Mouse (Mus musculus): Measurements from ENCODE around the gene Syt17.
A peak's percentile ranks its signal among the peaks of the same experiment; 100 is the strongest.

Gene Syt17

GRCm38 (mm10) chr7:118448134-118448967, at the start of gene Syt17:
TSS of gene Syt17 (minus strand) at chr7:118448222.
- peak; percentile 70 for DNase-seq (ENCODE audit: low read depth, low spot score)

GRCm38 (mm10) chr7:118494892-118495579, 47.0 kb upstream of the Syt17 start:
- peak; percentile 43 for DNase-seq (ENCODE audit: low read depth, low spot score)

GRCm38 (mm10) chr7:118493892-118494291, 45.9 kb upstream of the Syt17 start:
- peak; percentile 71 for DNase-seq (ENCODE audit: low read depth, low spot score)

- peak; percentile 77 for DNase-seq (ENCODE audit: low read depth, low spot score)
Observed at GRCm38 (mm10) chr7:118491431-118492147, 43.6 kb upstream of the Syt17 start, which contains the start of gene Itpripl2. TSS of gene Itpripl2 (minus strand) at chr7:118491975.

- DNase-seq (ENCODE audit: low read depth, low spot score), result peak; percentile 51
Observed at GRCm38 (mm10) chr7:118490666-118491430, 42.8 kb upstream of the Syt17 start.

- peak; percentile 39 for DNase-seq (ENCODE audit: low read depth, low spot score)
Observed at GRCm38 (mm10) chr7:118489706-118490665, 42.0 kb upstream of the Syt17 start.

- DNase-seq (ENCODE audit: low read depth, low spot score), result peak; percentile 65
Observed at GRCm38 (mm10) chr7:118488060-118488664, 40.1 kb upstream of the Syt17 start.

GRCm38 (mm10) chr7:118486917-118487316, 38.9 kb upstream of the Syt17 start:
- peak; percentile 65 for DNase-seq (ENCODE audit: low read depth, low spot score)

GRCm38 (mm10) chr7:118483996-118484395, 36.0 kb upstream of the Syt17 start:
- no peak for DNase-seq (ENCODE audit: low read depth, low spot score)

GRCm38 (mm10) chr7:118482001-118482400, 34.0 kb upstream of the Syt17 start:
- no peak for DNase-seq (ENCODE audit: low read depth, low spot score)

- DNase-seq (ENCODE audit: low read depth, low spot score), result peak; percentile 70
Observed at GRCm38 (mm10) chr7:118481047-118481810, 33.2 kb upstream of the Syt17 start.

GRCm38 (mm10) chr7:118480160-118480709, 32.2 kb upstream of the Syt17 start:
- peak; percentile 63 for DNase-seq (ENCODE audit: low read depth, low spot score)

GRCm38 (mm10) chr7:118478835-118479312, 30.9 kb upstream of the Syt17 start:
- peak; percentile 83 for DNase-seq (ENCODE audit: low read depth, low spot score)

GRCm38 (mm10) chr7:118476428-118476827, 28.4 kb upstream of the Syt17 start:
- DNase-seq (ENCODE audit: low read depth, low spot score), result peak; percentile 57

- DNase-seq (ENCODE audit: low read depth, low spot score), result peak; percentile 86
Observed at GRCm38 (mm10) chr7:118475008-118475705, 27.1 kb upstream of the Syt17 start.

- no peak for DNase-seq (ENCODE audit: low read depth, low spot score)
Observed at GRCm38 (mm10) chr7:118472886-118473285, 24.9 kb upstream of the Syt17 start.

GRCm38 (mm10) chr7:118468060-118468459, 20.0 kb upstream of the Syt17 start:
- no peak for DNase-seq (ENCODE audit: low read depth, low spot score)

- no peak for DNase-seq (ENCODE audit: low read depth, low spot score)
Observed at GRCm38 (mm10) chr7:118464432-118464831, 16.4 kb upstream of the Syt17 start.
